Mouse (Mus musculus) heart, embryonic 11.5 days (tissue): ENCODE data around the gene Susd1. TPM values are rescaled to one million over a fixed set of nuclear protein-coding genes. Genes with fewer than 3 reads are reported as not detected.
A peak's percentile ranks its signal among the peaks of the same experiment; 100 is the strongest.

Experiments
- ATAC-seq: fragments of 200-750 bp; cut with Nextera tagmentation; replicated peaks from 2 replicates; pipeline ENCODE4 v1.8.0; 2017; ENCODE audit warnings: moderate library complexity; ENCODE audit not compliant: insufficient number of reproducible peaks, low FRiP score, low TSS enrichment
- H3K27ac ChIP-seq: fragments of 300-500 bp; sonication (generic); 2 replicates; pipeline ENCODE4 v1.5.1; 2014; ENCODE audit warnings: mild to moderate bottlenecking, low read depth, low read length
- H3K27me3 ChIP-seq: fragments of 300-500 bp; sonication (generic); 2 replicates; pipeline ENCODE4 v1.6.1; 2014; ENCODE audit warnings: mild to moderate bottlenecking, low read length, mixed read lengths; ENCODE audit not compliant: control insufficient read depth, insufficient read depth
- H3K36me3 ChIP-seq: fragments of 300-500 bp; sonication (generic); 2 replicates; pipeline ENCODE4 v1.6.1; 2014; ENCODE audit warnings: mild to moderate bottlenecking, low read length, moderate library complexity, mixed read lengths; ENCODE audit not compliant: control insufficient read depth, insufficient read depth
- H3K4me1 ChIP-seq: fragments of 300-500 bp; sonication (generic); 2 replicates; pipeline ENCODE4 v1.6.1; 2014; ENCODE audit warnings: low read length; ENCODE audit not compliant: control insufficient read depth, insufficient read depth
- H3K4me2 ChIP-seq: fragments of 300-500 bp; sonication (generic); 2 replicates; pipeline ENCODE4 v1.6.1; 2014; ENCODE audit warnings: mild to moderate bottlenecking, moderate library complexity
- H3K4me3 ChIP-seq: fragments of 300-500 bp; sonication (generic); 2 replicates; pipeline ENCODE4 v1.5.1; 2014; ENCODE audit warnings: low read depth, low read length
- H3K9ac ChIP-seq: fragments of 300-500 bp; sonication (generic); 2 replicates; pipeline ENCODE4 v1.6.1; 2014; ENCODE audit warnings: mild to moderate bottlenecking, low read depth, low read length, moderate library complexity
- H3K9me3 ChIP-seq: fragments of 300-500 bp; sonication (generic); replicated peaks from 2 replicates; pipeline ENCODE4 v1.6.1; 2016; ENCODE audit warnings: low read length; ENCODE audit not compliant: control insufficient read depth
- WGBS: fragments of 180-500 bp; shearing (Covaris S2); extraction: QIAGEN DNeasy Blood & Tissue Kit; methylation state at CpG from one replicate; pipeline ENCODE4 v1.1.7; 2014; ENCODE audit not compliant: insufficient replicate concordance; 5-methylcytosine and 5-hydroxymethylcytosine counted together
- polyA plus RNA-seq: library from polyadenylated mRNA; unstranded; fragments of >200 nt; fragmentation: Nextera tagmentation; extraction: Ambion mirVana; gene quantifications from 2 replicates; pipeline ENCODE4 v1.2.1, GENCODE M21; 2014

Gene Susd1
- 5.4 and 7.0 TPM in 2 replicates for polyA plus RNA-seq

- Histone ChIP-seq H3K36me3 (no peaks in the 10 kb centered on the region), H3K4me2 (peak within 1 kb of the TSS; percentile 98), H3K27ac (peak within 1 kb of the TSS; percentile 71), H3K9me3 (no peaks in the 10 kb centered on the region), H3K4me1 (0 out of 2 replicates have a peak, but pooled peaks cover 7% of the 10 kb centered on the region), H3K4me3 (peak within 1 kb of the TSS; percentile 71), H3K9ac (peak within 1 kb of the TSS; percentile 89), H3K27me3 (no peaks in the 10 kb centered on the region)
- WGBS: under 1% methylated on average over 73 of the region's 75 CpGs
- ATAC-seq: peak; percentile 85
Measured at GRCm38 (mm10) chr4:59437990-59438854, at the start of gene Susd1. Gene Susd1 (minus strand): TSS chr4:59438633.

- Histone ChIP-seq H3K27ac (no peak overlapping the region), H3K36me3 (no peaks in the 10 kb centered on the region), H3K4me1 (peaks cover 2% of the 10 kb centered on the region; the same call in 1 of the 2 replicates), H3K9ac (no peak overlapping the region), H3K4me3 (no peak overlapping the region), H3K4me2 (no peak overlapping the region), H3K27me3 (no peaks in the 10 kb centered on the region), H3K9me3 (no peaks in the 10 kb centered on the region)
- no peak for ATAC-seq
Measured at GRCm38 (mm10) chr4:59471306-59471705, 32.9 kb upstream of the Susd1 start.

- ATAC-seq: no peak
- Histone ChIP-seq H3K4me2 (no peak overlapping the region), H3K9me3 (no peaks in the 10 kb centered on the region), H3K4me1 (peaks cover 10% of the 10 kb centered on the region), H3K27me3 (no peaks in the 10 kb centered on the region), H3K36me3 (no peaks in the 10 kb centered on the region), H3K9ac (no peak overlapping the region), H3K4me3 (no peak overlapping the region), H3K27ac (no peak overlapping the region)
- 88% methylated on average over 2 of the region's 2 CpGs for WGBS
Measured at GRCm38 (mm10) chr4:59465449-59465848, 27.0 kb upstream of the Susd1 start.

GRCm38 (mm10) chr4:59464661-59465060 lies 26.2 kb upstream of the Susd1 start:
- Histone ChIP-seq H3K9me3 (no peaks in the 10 kb centered on the region), H3K9ac (no peak overlapping the region), H3K4me3 (no peak overlapping the region), H3K27me3 (no peaks in the 10 kb centered on the region), H3K4me2 (no peak overlapping the region), H3K4me1 (peaks cover 14% of the 10 kb centered on the region), H3K36me3 (no peaks in the 10 kb centered on the region), H3K27ac (no peak overlapping the region)
- no peak for ATAC-seq
- 57% methylated on average over 6 of the region's 6 CpGs for WGBS

GRCm38 (mm10) chr4:59462494-59462893 lies 24.1 kb upstream of the Susd1 start:
- no peak overlapping the region for H3K9ac ChIP-seq
- H3K4me1 ChIP-seq: peaks cover 16% of the 10 kb centered on the region
- no peaks in the 10 kb centered on the region for H3K9me3 ChIP-seq
- ATAC-seq: no peak
- H3K27ac ChIP-seq: no peak overlapping the region
- no peaks in the 10 kb centered on the region for H3K27me3 ChIP-seq
- H3K4me2 ChIP-seq: no peak overlapping the region
- 71% methylated on average over 6 of the region's 6 CpGs for WGBS
- H3K4me3 ChIP-seq: no peak overlapping the region
- no peaks in the 10 kb centered on the region for H3K36me3 ChIP-seq

- H3K4me1 ChIP-seq: peaks cover 16% of the 10 kb centered on the region
- H3K36me3 ChIP-seq: no peaks in the 10 kb centered on the region
- no peak overlapping the region; the same call in 1 of the 2 replicates for H3K9ac ChIP-seq
- 67% methylated on average over 11 of the region's 11 CpGs for whole genome bisulfite sequencing
- H3K27ac ChIP-seq: no peak overlapping the region
- H3K27me3 ChIP-seq: no peaks in the 10 kb centered on the region
- H3K4me2 ChIP-seq: no peak overlapping the region
- no peak overlapping the region for H3K4me3 ChIP-seq
- no peak for ATAC-seq
- H3K9me3 ChIP-seq: no peaks in the 10 kb centered on the region
Measured at GRCm38 (mm10) chr4:59461116-59461727, 22.8 kb upstream of the Susd1 start.

GRCm38 (mm10) chr4:59459216-59459955 lies 21.0 kb upstream of the Susd1 start:
- H3K27me3 ChIP-seq: no peaks in the 10 kb centered on the region
- H3K27ac ChIP-seq: peak overlapping the region; percentile 47; the same call in 1 of the 2 replicates
- H3K4me2 ChIP-seq: no peak overlapping the region
- no peak overlapping the region for H3K4me3 ChIP-seq
- no peaks in the 10 kb centered on the region for H3K9me3 ChIP-seq
- no peak overlapping the region for H3K9ac ChIP-seq
- H3K36me3 ChIP-seq: no peaks in the 10 kb centered on the region
- WGBS: 60% methylated on average over 13 of the region's 13 CpGs
- no peak for ATAC-seq
- H3K4me1 ChIP-seq: peaks cover 16% of the 10 kb centered on the region

GRCm38 (mm10) chr4:59457941-59458340 lies 19.5 kb upstream of the Susd1 start:
- no peaks in the 10 kb centered on the region for H3K36me3 ChIP-seq
- no peak overlapping the region for H3K9ac ChIP-seq
- no peak for ATAC-seq
- no peaks in the 10 kb centered on the region for H3K27me3 ChIP-seq
- no peak overlapping the region for H3K27ac ChIP-seq
- peaks cover 16% of the 10 kb centered on the region for H3K4me1 ChIP-seq
- H3K4me2 ChIP-seq: no peak overlapping the region
- WGBS: 43% methylated on average over 9 of the region's 9 CpGs
- H3K4me3 ChIP-seq: no peak overlapping the region
- no peaks in the 10 kb centered on the region for H3K9me3 ChIP-seq
